Mouse (Mus musculus): ENCODE results near the gene Grin2a.

DNA sequence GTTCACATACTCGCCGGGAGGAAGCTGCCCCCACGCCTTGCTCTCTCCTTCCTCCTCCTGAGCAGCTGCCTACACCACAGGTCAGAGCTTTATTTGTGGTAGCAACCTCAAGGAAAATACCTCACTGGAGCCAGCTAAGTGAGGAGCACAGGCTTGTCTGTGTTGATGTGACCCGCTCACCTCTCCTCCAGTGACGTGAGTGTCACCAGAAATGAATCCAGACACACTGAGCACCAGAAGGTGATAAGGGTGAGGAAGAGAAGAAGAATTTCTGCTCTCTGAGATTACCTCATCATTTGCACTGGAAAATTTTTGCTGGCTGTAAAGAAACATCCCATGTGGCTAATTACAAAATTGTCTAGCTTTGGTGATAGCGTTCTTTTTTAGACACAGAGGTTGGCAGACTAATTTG is 324.6 kb downstream of the Grin2a start:
- TF ChIP-seq CTCF (IDR thresholded peaks at IDR 0.05; ENCODE audit: extremely low read depth, insufficient read length, insufficient replicate concordance, low read depth, low read length) (no peak), POLR2A (IDR thresholded peaks at IDR 0.05; ENCODE audit: low read depth, low read length) (no peak)

All from small intestine, adult 2 months (tissue).